Mouse (Mus musculus) hindbrain, embryonic 14.5 days (tissue): ENCODE measurements at regions not wholly inside any gene's neighbourhood (a gene's known extent, or its start where the extent isn't known, plus 50 kb on each side); places are given as distances from the start of the nearest gene placed in this dataset.

Experiments
- ATAC-seq: fragments of 200-750 bp; cut with Nextera tagmentation; 2 replicates; pipeline ENCODE4 v1.8.0; 2017; ENCODE audit warnings: moderate number of reproducible peaks, mild to moderate bottlenecking, moderate TSS enrichment, moderate library complexity; ENCODE audit not compliant: low FRiP score
- DNase-seq: peaks from one replicate; pipeline ENCODE4 v3.0.0-alpha.2; 2015; ENCODE audit warnings: low spot score
- H3K27ac ChIP-seq: fragments of 300-500 bp; sonication (generic); 2 replicates; pipeline ENCODE4 v1.5.1; 2014; ENCODE audit warnings: mild to moderate bottlenecking, moderate library complexity
- H3K27me3 ChIP-seq: fragments of 300-500 bp; sonication (generic); 2 replicates; pipeline ENCODE4 v1.6.1; 2014; ENCODE audit warnings: mild to moderate bottlenecking, low read length, mixed read lengths; ENCODE audit not compliant: control insufficient read depth, insufficient read depth
- H3K36me3 ChIP-seq: fragments of 300-500 bp; sonication (generic); replicated peaks from 2 replicates; pipeline ENCODE4 v1.6.1; 2014; ENCODE audit not compliant: control insufficient read depth, insufficient read depth
- H3K4me1 ChIP-seq: fragments of 300-500 bp; sonication (generic); replicated peaks from 2 replicates; pipeline ENCODE4 v1.6.1; 2014; ENCODE audit warnings: antibody characterized with exemption, low read length, mixed read lengths; ENCODE audit not compliant: control insufficient read depth, insufficient read depth
- H3K4me2 ChIP-seq: fragments of 300-500 bp; sonication (generic); replicated peaks from 2 replicates; pipeline ENCODE4 v1.6.1; 2014; ENCODE audit warnings: mild to moderate bottlenecking, moderate library complexity
- H3K4me3 ChIP-seq: fragments of 300-500 bp; sonication (generic); replicated peaks from 2 replicates; pipeline ENCODE4 v1.5.1; 2014; ENCODE audit warnings: mild to moderate bottlenecking, low read length
- H3K9ac ChIP-seq: fragments of 300-500 bp; sonication (generic); 2 replicates; pipeline ENCODE4 v1.6.1; 2014
- H3K9me3 ChIP-seq: fragments of 300-500 bp; sonication (generic); 2 replicates; pipeline ENCODE4 v1.6.1; 2016; ENCODE audit warnings: low read length; ENCODE audit not compliant: control insufficient read depth
- WGBS: fragments of 180-500 bp; shearing (Covaris S2); extraction: QIAGEN DNeasy Blood & Tissue Kit; methylation state at CpG from one replicate; pipeline ENCODE4 v1.1.7; 2014; 5-methylcytosine and 5-hydroxymethylcytosine counted together

DNA sequence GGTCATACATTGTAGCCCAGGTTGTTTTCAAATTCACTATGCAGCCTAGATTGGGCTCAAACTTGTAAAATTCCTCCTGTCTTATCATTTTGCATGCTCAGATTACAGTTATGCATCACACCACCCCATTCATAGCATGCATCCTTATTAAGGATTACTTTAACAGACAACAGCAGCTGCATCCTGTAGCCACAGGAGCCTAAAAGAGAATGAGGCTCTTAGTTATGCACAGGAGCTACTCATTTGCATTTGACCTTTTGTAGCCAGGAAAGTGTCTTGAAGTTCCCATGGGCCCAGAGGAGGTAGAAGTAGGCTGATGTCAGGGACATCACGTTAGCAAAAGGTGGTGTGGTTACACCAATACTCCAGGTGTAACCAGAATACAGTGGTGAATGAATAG is 148.9 kb upstream of the Sdr16c6 start:
- Histone ChIP-seq H3K4me2 (no peak overlapping the region), H3K9me3 (no peaks in the 10 kb centered on the region), H3K4me3 (no peak overlapping the region), H3K36me3 (no peaks in the 10 kb centered on the region), H3K9ac (no peak overlapping the region), H3K4me1 (no peaks in the 10 kb centered on the region), H3K27ac (no peak overlapping the region), H3K27me3 (no peaks in the 10 kb centered on the region)
- no peak for ATAC-seq
- 7% methylated on average over 1 of the region's 1 CpGs for WGBS
- DNase-seq = no peak

DNA sequence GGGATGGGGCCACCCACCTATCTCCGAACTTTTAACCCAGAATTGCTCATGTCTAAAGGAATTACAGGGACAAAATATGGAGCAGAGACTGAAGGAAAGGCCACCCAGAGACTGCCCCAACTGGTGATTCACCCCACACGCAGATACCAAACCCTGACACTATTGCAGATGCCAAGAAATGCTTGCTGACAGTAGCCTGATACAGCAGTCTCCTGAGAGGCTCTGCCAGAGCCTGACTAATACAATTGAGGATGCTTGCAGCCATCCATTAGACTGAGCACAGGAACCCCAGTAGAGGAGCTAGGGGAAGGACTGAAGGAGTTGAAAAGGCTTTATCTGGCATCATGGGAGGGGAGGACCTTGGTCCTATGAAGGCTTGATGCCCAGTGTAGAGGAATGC is 142.4 kb upstream of the Sdr16c6 start:
- no peak for DNase-seq
- 84% methylated on average over 2 of the region's 2 CpGs for WGBS
- H3K4me2 ChIP-seq = no peak overlapping the region
- H3K9me3 ChIP-seq = no peaks in the 10 kb centered on the region
- no peaks in the 10 kb centered on the region for H3K4me1 ChIP-seq
- no peaks in the 10 kb centered on the region for H3K27me3 ChIP-seq
- no peak overlapping the region for H3K4me3 ChIP-seq
- no peak overlapping the region for H3K9ac ChIP-seq
- H3K27ac ChIP-seq = no peak overlapping the region
- no peak for ATAC-seq
- H3K36me3 ChIP-seq = no peaks in the 10 kb centered on the region

DNA sequence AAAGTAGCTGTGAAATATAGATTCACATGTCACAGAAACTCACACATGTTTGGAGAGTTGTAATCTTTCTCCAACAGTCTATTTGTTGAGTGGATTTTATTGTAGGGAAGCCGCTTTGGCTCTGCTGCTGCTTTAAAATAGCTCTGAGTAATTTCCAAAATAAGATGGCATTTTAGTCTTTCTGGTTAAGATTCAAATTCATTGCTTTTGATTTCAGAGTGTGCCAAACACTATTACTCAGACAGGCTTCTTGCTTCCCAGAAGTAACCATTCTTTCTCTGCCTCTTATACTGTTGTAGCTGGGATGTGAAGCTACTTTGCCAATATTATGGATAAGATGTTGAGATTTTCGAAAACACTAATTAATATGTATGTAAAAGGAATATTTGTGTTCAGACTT is 134.6 kb upstream of the Sdr16c6 start:
- DNase-seq = no peak
- ATAC-seq = no peak
- Histone ChIP-seq H3K4me2 (no peak overlapping the region), H3K36me3 (no peaks in the 10 kb centered on the region), H3K27me3 (no peaks in the 10 kb centered on the region), H3K4me3 (no peak overlapping the region), H3K27ac (no peak overlapping the region), H3K9me3 (no peaks in the 10 kb centered on the region), H3K9ac (no peak overlapping the region), H3K4me1 (no peaks in the 10 kb centered on the region)
- 95% methylated on average over 2 of the region's 2 CpGs for WGBS

DNA sequence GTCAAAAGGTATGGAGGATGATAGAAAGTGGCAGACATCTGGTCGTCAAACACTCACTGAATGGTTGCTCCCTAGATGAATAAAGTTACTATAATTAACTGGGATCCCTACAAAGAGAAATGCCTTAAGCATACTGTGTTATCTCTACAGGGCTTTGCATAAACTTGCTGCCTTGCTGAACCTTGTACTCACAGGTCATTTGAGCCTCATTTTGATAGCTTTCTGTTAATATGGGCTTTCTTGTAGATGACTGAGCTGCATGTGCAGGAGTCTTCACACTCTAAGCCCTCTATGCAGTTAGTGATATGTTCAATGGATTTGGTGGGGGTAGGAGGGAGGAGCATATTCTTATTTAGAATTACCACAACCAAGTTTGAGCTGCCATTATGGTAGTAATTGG is 127.8 kb upstream of the Sdr16c6 start:
- no peak for DNase-seq
- Histone ChIP-seq H3K36me3 (no peaks in the 10 kb centered on the region), H3K27ac (no peak overlapping the region), H3K4me3 (no peak overlapping the region), H3K9ac (no peak overlapping the region), H3K4me1 (no peaks in the 10 kb centered on the region), H3K4me2 (no peak overlapping the region), H3K27me3 (no peaks in the 10 kb centered on the region), H3K9me3 (no peaks in the 10 kb centered on the region)
- no peak for ATAC-seq
- 77% methylated on average over 1 of the region's 1 CpGs for WGBS

DNA sequence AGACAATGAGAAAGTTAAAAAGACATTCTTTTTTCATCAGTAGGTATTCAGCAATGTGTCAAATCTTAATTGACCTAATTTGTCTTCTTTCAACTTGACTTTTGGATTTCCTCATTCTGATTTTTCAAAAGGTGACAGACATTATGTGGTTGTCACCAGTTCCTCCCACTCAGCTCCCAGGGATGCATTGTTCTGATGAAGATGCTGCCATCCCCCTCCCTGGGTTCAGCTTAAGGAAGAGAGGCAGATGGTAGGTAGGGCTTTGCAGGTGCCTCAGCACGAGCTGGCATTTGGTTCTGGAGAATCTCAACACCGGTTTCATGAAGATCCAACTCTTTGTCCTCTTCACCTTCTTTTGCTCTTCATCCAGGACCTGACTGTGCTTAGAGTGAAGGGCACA is 122.0 kb upstream of the Sdr16c6 start:
- H3K36me3 ChIP-seq = no peaks in the 10 kb centered on the region
- 27% methylated on average over 2 of the region's 2 CpGs for WGBS
- no peak overlapping the region for H3K27ac ChIP-seq
- no peak overlapping the region for H3K4me2 ChIP-seq
- ATAC-seq (no peak), DNase-seq (no peak)
- H3K4me1 ChIP-seq = no peaks in the 10 kb centered on the region
- H3K27me3 ChIP-seq = no peaks in the 10 kb centered on the region
- no peaks in the 10 kb centered on the region for H3K9me3 ChIP-seq
- no peak overlapping the region for H3K4me3 ChIP-seq
- H3K9ac ChIP-seq = no peak overlapping the region

DNA sequence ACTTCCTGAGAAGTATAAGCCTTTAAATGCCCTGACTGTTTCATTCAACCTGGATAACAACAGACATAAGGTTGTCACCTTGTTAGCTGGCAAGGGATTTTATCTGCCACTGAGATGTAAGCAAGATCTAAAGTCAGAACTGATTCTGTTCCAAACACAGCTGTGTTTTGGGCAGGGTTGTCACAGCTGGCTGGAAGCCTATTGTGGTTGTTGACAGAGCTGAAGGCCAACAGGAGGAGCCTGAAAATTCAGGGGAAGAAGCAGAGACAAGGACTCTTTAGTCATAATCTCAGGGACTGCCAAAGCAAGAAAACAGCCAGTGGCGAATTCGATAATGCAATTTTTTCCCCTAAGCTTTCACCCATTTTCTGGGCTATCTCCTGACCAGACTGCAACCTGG is 118.5 kb upstream of the Sdr16c6 start:
- no peaks in the 10 kb centered on the region for H3K9me3 ChIP-seq
- ATAC-seq (no peak), DNase-seq (no peak)
- no peak overlapping the region for H3K4me2 ChIP-seq
- no peaks in the 10 kb centered on the region for H3K27me3 ChIP-seq
- H3K27ac ChIP-seq = no peak overlapping the region; the same call in 1 of the 2 replicates
- H3K4me1 ChIP-seq = no peaks in the 10 kb centered on the region
- WGBS = 76% methylated on average over 2 of the region's 2 CpGs
- no peak overlapping the region for H3K4me3 ChIP-seq
- no peaks in the 10 kb centered on the region for H3K36me3 ChIP-seq
- H3K9ac ChIP-seq = no peak overlapping the region

DNA sequence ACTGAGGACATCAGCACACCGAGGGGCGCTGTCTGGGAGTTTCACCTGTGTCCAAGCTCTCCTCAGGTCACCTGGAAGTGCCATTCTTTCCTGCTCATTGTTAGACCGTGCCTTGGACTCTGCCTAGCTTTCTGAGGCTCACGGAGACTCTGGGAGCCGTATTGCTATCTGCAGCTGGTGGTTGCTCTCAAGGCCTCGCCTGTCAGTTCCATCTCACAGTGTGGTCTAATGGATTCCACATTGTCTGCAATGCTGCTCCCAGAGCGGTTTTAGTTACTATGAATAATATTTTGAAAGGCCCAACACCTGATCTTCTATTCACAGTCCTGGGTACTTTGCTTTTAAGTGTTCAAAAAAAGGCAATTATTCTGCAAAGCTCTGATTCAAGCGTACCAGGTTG is 117.9 kb upstream of the Sdr16c6 start:
- DNase-seq (no peak), ATAC-seq (no peak)
- Histone ChIP-seq H3K27ac (no peak overlapping the region), H3K9ac (no peak overlapping the region), H3K4me2 (no peak overlapping the region), H3K4me1 (no peaks in the 10 kb centered on the region), H3K9me3 (no peaks in the 10 kb centered on the region), H3K27me3 (no peaks in the 10 kb centered on the region), H3K36me3 (no peaks in the 10 kb centered on the region), H3K4me3 (no peak overlapping the region)
- WGBS = 67% methylated on average over 8 of the region's 8 CpGs
